Mouse (Mus musculus) myocyte (in vitro differentiated cells): ENCODE results near the gene Coa6. TPM values are rescaled to one million over a fixed set of nuclear protein-coding genes. Genes with fewer than 3 reads are reported as not detected.

ENCODE experiments used
- H3K27me3 ChIP-seq: one replicate; pipeline ENCODE4 v1.6.1; 2011; ENCODE audit not compliant: control insufficient read depth, insufficient read depth, insufficient read length
- H3K36me3 ChIP-seq: one replicate; pipeline ENCODE4 v1.6.1; 2011; ENCODE audit not compliant: control insufficient read depth, insufficient read depth
- H3K4me2 ChIP-seq: one replicate; pipeline ENCODE4 v1.6.1; 2011; ENCODE audit warnings: low read depth, control low read depth
- H3K4me3 ChIP-seq: one replicate; pipeline ENCODE4 v1.5.1; 2011; ENCODE audit warnings: mild to moderate bottlenecking, control low read depth, moderate library complexity
- H3K79me2 ChIP-seq: one replicate; pipeline ENCODE4 v1.6.1; 2011; ENCODE audit not compliant: control insufficient read depth, insufficient read depth
- H3ac ChIP-seq: one replicate; pipeline ENCODE4 v1.6.1; 2011; ENCODE audit not compliant: control insufficient read depth, insufficient read length
- CEBPB ChIP-seq: IDR thresholded peaks from 2 replicates; pipeline ENCODE4 v1.6.1; 2011; ENCODE audit warnings: mild to moderate bottlenecking, moderate library complexity; ENCODE audit not compliant: poor library complexity, insufficient read depth, severe bottlenecking
- E2F4 ChIP-seq: IDR thresholded peaks from one replicate; pipeline ENCODE4 v1.6.1; 2011; ENCODE audit warnings: mild to moderate bottlenecking, control low read depth, moderate library complexity; ENCODE audit not compliant: insufficient read depth
- MAX ChIP-seq: IDR thresholded peaks from one replicate; pipeline ENCODE4 v1.6.1; 2011; ENCODE audit warnings: low read depth, mild to moderate bottlenecking, control low read depth
- MYOD1 ChIP-seq, 3 experiments: IDR thresholded peaks; one replicate each; pipeline ENCODE4 v1.6.1; 2011; ENCODE audit warnings: control low read depth in 2 of 3, low read depth in 2 of 3, mild to moderate bottlenecking in 2 of 3, moderate library complexity in 1 of 3; ENCODE audit not compliant: insufficient read length in 2 of 3, control insufficient read depth in 1 of 3
- MYOG ChIP-seq, 3 experiments: IDR thresholded peaks; one replicate each; pipeline ENCODE4 v1.6.1; 2011; ENCODE audit warnings: control low read depth in 2 of 3, low read depth in 2 of 3, mild to moderate bottlenecking in 2 of 3; ENCODE audit not compliant: insufficient read length in 2 of 3, control insufficient read depth in 1 of 3, insufficient read depth in 1 of 3
- POLR2A ChIP-seq: IDR thresholded peaks from one replicate; pipeline ENCODE4 v1.6.1; 2011; ENCODE audit warnings: low read depth, mild to moderate bottlenecking, control low read depth, moderate library complexity; ENCODE audit not compliant: insufficient read length
- POLR2AphosphoS2 ChIP-seq: IDR thresholded peaks from one replicate; pipeline ENCODE4 v1.6.1; 2011; ENCODE audit warnings: low read depth, control low read depth; ENCODE audit not compliant: insufficient read length
- REST ChIP-seq: IDR thresholded peaks from one replicate; pipeline ENCODE4 v1.6.1; 2011; ENCODE audit warnings: mild to moderate bottlenecking, control low read depth, moderate library complexity; ENCODE audit not compliant: insufficient read depth, insufficient read length
- SRF ChIP-seq: IDR thresholded peaks from one replicate; pipeline ENCODE4 v1.6.1; 2011; ENCODE audit warnings: low read depth; ENCODE audit not compliant: control insufficient read depth, insufficient read length
- TCF12 ChIP-seq: IDR thresholded peaks from one replicate; pipeline ENCODE4 v1.6.1; 2011; ENCODE audit warnings: mild to moderate bottlenecking, control low read depth; ENCODE audit not compliant: poor library complexity, insufficient read depth, severe bottlenecking
- TCF3 ChIP-seq: IDR thresholded peaks from one replicate; pipeline ENCODE4 v1.6.1; 2011; ENCODE audit warnings: low read depth, control low read depth; ENCODE audit not compliant: insufficient read length
- USF1 ChIP-seq: IDR thresholded peaks from one replicate; pipeline ENCODE4 v1.6.1; 2011; ENCODE audit warnings: low read depth, mild to moderate bottlenecking, control low read depth, moderate library complexity
- polyA plus RNA-seq: library from polyadenylated mRNA; unstranded; fragments of >200 nt; fragmentation: generic; extraction: Trizol; gene quantifications from one replicate; pipeline ENCODE4 v1.2.1, GENCODE M21; 2012; ENCODE audit warnings: missing spikeins

Coa6 gene
- polyA plus RNA-seq, 1 experiment = 29.3 TPM

DNA sequence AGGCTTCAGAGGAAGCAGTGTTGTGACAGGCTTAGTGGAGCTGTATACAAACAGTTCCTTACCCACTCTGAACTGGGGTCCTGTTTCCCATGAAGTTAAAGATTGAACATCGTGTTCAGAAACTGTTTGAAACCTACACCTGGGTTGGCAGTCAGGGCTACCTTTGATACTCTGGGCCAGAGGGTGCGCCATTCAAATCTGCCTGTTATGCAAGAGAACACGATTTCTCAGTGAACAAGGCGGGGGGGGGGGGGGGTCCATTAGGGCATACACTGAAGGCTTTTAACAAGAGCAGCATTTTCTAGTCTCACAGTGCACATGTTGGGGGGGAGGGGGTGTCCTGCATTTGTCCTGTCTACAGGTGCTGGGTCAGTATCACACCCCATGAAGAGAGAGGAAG lies 1.8 kb downstream of the Coa6 start:
- H3K79me2 ChIP-seq = peaks cover 7% of the 10 kb centered on the region
- no peaks in the 10 kb centered on the region for H3K27me3 ChIP-seq
- TF ChIP-seq MYOD1 (IDR thresholded peaks at IDR 0.05; ENCODE audit: control insufficient read depth in 1 of 3, insufficient read length in 2 of 3, low read depth in 2 of 3) (no peak), TCF3 (no peak), E2F4 (no peak), SRF (no peak), POLR2A (no peak), USF1 (no peak), TCF12 (no peak), REST (no peak), MAX (no peak), CEBPB (no peak), MYOG (IDR thresholded peaks at IDR 0.05; ENCODE audit: control insufficient read depth in 1 of 3, insufficient read depth in 1 of 3, insufficient read length in 2 of 3, low read depth in 2 of 3) (no peak), POLR2AphosphoS2 (no peak)
- H3K4me3 ChIP-seq = no peak overlapping the region
- H3K36me3 ChIP-seq = peaks cover 26% of the 10 kb centered on the region
- no peak overlapping the region for H3ac ChIP-seq
- H3K4me2 ChIP-seq = no peak overlapping the region

DNA sequence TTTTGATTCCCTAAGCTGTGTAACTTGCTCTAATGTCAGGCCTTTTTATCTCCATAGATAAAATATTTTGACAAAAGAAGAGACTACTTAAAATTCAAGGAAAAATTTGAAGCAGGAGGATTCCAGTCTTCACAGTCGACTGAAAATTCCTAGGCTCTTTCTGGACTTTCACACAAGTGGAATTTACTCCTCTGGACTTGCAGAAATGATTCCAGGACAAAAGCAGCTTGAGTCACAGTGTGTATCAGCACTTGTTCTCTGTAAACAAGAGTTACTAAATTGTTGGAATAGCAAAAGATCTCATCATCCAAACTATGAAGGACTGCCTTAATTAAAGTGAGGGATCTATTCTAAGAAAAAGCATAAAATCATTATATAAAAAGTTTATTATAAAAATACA lies 2.6 kb downstream of the Coa6 start:
- Histone ChIP-seq H3K79me2 (peaks cover 7% of the 10 kb centered on the region), H3K4me3 (no peak overlapping the region), H3K36me3 (peaks cover 26% of the 10 kb centered on the region), H3K4me2 (no peak overlapping the region), H3ac (no peak overlapping the region), H3K27me3 (no peaks in the 10 kb centered on the region)
- TF ChIP-seq POLR2A = no peak
- no peak for TF ChIP-seq MYOD1 (IDR thresholded peaks at IDR 0.05; ENCODE audit: control insufficient read depth in 1 of 3, insufficient read length in 2 of 3, low read depth in 2 of 3)
- no peak for TF ChIP-seq TCF12
- no peak for TF ChIP-seq E2F4
- TF ChIP-seq TCF3 = no peak
- TF ChIP-seq MAX = no peak
- no peak for TF ChIP-seq USF1

DNA sequence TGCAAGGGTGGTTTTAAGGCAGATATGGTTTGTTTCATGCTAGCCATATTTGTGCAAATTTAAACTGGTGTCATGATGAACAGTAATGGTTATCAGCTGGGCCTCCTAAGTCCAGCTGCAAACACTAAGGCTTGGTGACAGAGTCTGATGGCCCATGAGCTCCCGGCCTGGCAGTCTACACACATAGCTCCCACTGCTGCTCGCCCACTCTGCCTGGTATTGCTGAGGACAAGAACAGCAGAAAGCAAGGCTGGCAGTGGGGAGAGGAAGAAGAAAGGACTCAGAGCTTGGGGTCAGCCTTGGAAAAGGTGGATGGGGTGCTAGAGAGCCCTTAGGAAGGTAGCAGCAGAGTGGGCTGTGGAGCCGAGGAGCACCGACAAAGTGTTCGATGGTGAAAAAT lies 7.3 kb downstream of the Coa6 start:
- TF ChIP-seq SRF = no peak
- TF ChIP-seq POLR2AphosphoS2 = no peak
- no peak for TF ChIP-seq MAX
- TF ChIP-seq MYOG (IDR thresholded peaks at IDR 0.05; ENCODE audit: control insufficient read depth in 1 of 3, insufficient read depth in 1 of 3, insufficient read length in 2 of 3, low read depth in 2 of 3) = no peak
- no peak for TF ChIP-seq POLR2A
- no peak for TF ChIP-seq CEBPB
- TF ChIP-seq MYOD1 (IDR thresholded peaks at IDR 0.05; ENCODE audit: control insufficient read depth in 1 of 3, insufficient read length in 2 of 3, low read depth in 2 of 3) = no peak
- TF ChIP-seq TCF3 = no peak
- TF ChIP-seq TCF12 = no peak
- TF ChIP-seq USF1 = no peak
- TF ChIP-seq E2F4 = no peak
- no peak for TF ChIP-seq REST
- H3K4me3 ChIP-seq = no peak overlapping the region
- H3ac ChIP-seq = no peak overlapping the region
- H3K79me2 ChIP-seq = no peaks in the 10 kb centered on the region
- no peak overlapping the region for H3K4me2 ChIP-seq
- H3K36me3 ChIP-seq = peaks cover 30% of the 10 kb centered on the region
- H3K27me3 ChIP-seq = no peaks in the 10 kb centered on the region

DNA sequence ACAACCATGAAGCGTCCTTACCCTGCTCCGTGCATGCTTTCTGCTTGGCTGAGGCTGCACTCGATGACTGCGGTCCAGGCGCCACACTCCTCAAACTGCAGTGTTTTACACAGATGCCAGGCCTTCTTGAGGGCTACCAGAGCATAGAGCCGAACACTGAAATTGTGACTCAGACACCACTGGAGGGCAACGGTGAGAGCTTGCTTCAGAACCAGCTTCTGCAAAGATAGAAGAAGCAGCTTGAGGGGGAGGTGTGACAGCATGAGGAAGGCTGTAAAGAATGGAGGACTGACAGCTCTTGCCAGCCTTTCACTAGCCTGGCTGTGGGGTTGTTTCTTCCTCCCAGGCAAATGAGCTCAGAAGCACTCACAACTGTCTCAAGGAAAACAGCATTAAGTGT lies 11.5 kb downstream of the Coa6 start:
- peaks cover 13% of the 10 kb centered on the region for H3K36me3 ChIP-seq
- no peak overlapping the region for H3K4me3 ChIP-seq
- H3ac ChIP-seq = no peak overlapping the region
- no peaks in the 10 kb centered on the region for H3K79me2 ChIP-seq
- TF ChIP-seq REST (no peak), MYOD1 (IDR thresholded peaks at IDR 0.05; ENCODE audit: control insufficient read depth in 1 of 3, insufficient read length in 2 of 3, low read depth in 2 of 3) (no peak), MAX (no peak), CEBPB (no peak), MYOG (IDR thresholded peaks at IDR 0.05; ENCODE audit: control insufficient read depth in 1 of 3, insufficient read depth in 1 of 3, insufficient read length in 2 of 3, low read depth in 2 of 3) (no peak), TCF12 (no peak), POLR2A (no peak), SRF (no peak)
- no peaks in the 10 kb centered on the region for H3K27me3 ChIP-seq
- H3K4me2 ChIP-seq = no peak overlapping the region

DNA sequence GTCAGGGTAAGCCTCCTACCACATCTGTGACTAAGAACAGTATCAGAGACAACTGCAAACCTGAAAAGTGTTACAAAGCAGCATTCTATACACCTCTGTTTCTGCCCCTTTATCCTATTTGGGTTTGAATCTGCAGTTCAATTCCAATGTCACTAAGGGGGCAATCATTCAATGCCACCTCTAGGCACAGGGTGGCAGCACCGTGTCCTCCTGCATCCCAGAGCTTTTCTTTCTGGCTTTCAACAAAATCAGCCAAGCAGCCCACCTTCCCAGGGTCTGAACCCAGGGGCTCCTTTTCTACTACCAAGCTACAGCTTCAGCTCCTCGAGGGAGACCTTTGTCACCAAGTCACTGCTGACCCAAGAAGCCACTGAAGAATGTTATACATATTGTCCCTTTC lies 16.6 kb downstream of the Coa6 start:
- no peaks in the 10 kb centered on the region for H3K27me3 ChIP-seq
- no peak overlapping the region for H3K4me3 ChIP-seq
- no peaks in the 10 kb centered on the region for H3K79me2 ChIP-seq
- TF ChIP-seq CEBPB (no peak), POLR2A (no peak), POLR2AphosphoS2 (no peak), REST (no peak), SRF (no peak), USF1 (no peak), MYOG (IDR thresholded peaks at IDR 0.05; ENCODE audit: control insufficient read depth in 1 of 3, insufficient read depth in 1 of 3, insufficient read length in 2 of 3, low read depth in 2 of 3) (no peak), MAX (no peak), MYOD1 (IDR thresholded peaks at IDR 0.05; ENCODE audit: control insufficient read depth in 1 of 3, insufficient read length in 2 of 3, low read depth in 2 of 3) (no peak), E2F4 (no peak), TCF3 (no peak), TCF12 (no peak)
- H3ac ChIP-seq = no peak overlapping the region
- peaks cover 13% of the 10 kb centered on the region for H3K36me3 ChIP-seq
- no peak overlapping the region for H3K4me2 ChIP-seq
